Mouse (Mus musculus): ENCODE data around the gene Nckap5. TPM values are rescaled to one million over a fixed set of nuclear protein-coding genes. Genes with fewer than 3 reads are reported as not detected.

Nckap5 gene
- polyA plus RNA-seq, 1 experiment = 0.09 TPM

- H3K27me3 ChIP-seq (ENCODE audit: control insufficient read depth, insufficient read depth, low read length, poor library complexity, severe bottlenecking) = no peaks in the 10 kb centered on the region
- H3K9me3 ChIP-seq (replicated peaks; ENCODE audit: control insufficient read depth, insufficient read depth, low read length, poor library complexity, severe bottlenecking) = no peaks in the 10 kb centered on the region
- no peak for TF ChIP-seq POLR2A (IDR thresholded peaks at IDR 0.05; ENCODE audit: insufficient read depth, low read length)
- TF ChIP-seq EP300 (IDR thresholded peaks at IDR 0.05; ENCODE audit: insufficient read depth, low read depth, low read length) = no peak
- no peak for TF ChIP-seq CTCF (IDR thresholded peaks at IDR 0.05; ENCODE audit: low read depth, low read length)
- H3K36me3 ChIP-seq (ENCODE audit: control insufficient read depth, insufficient read depth, low read length, poor library complexity, severe bottlenecking) = no peaks in the 10 kb centered on the region
- H3K27ac ChIP-seq (ENCODE audit: insufficient read depth, low read length) = no peak overlapping the region
- H3K4me3 ChIP-seq (ENCODE audit: low read depth, low read length) = no peak overlapping the region
- H3K4me1 ChIP-seq (ENCODE audit: control insufficient read depth, insufficient read depth, low read length) = no peaks in the 10 kb centered on the region
- H3K9ac ChIP-seq (ENCODE audit: low read depth, poor library complexity, severe bottlenecking) = no peak overlapping the region
Measured at GRCm38 (mm10) chr1:126317345-126317744, 513.3 kb downstream of the Nckap5 start.

- no peaks in the 10 kb centered on the region for H3K4me1 ChIP-seq (ENCODE audit: control insufficient read depth, insufficient read depth, low read length)
- TF ChIP-seq CTCF (IDR thresholded peaks at IDR 0.05; ENCODE audit: low read depth, low read length) = no peak
- TF ChIP-seq EP300 (IDR thresholded peaks at IDR 0.05; ENCODE audit: insufficient read depth, low read depth, low read length) = no peak
- no peak for TF ChIP-seq POLR2A (IDR thresholded peaks at IDR 0.05; ENCODE audit: insufficient read depth, low read length)
- no peak overlapping the region for H3K4me3 ChIP-seq (ENCODE audit: low read depth, low read length)
- H3K27ac ChIP-seq (ENCODE audit: insufficient read depth, low read length) = no peak overlapping the region
- no peaks in the 10 kb centered on the region for H3K9me3 ChIP-seq (replicated peaks; ENCODE audit: control insufficient read depth, insufficient read depth, low read length, poor library complexity, severe bottlenecking)
- H3K27me3 ChIP-seq (ENCODE audit: control insufficient read depth, insufficient read depth, low read length, poor library complexity, severe bottlenecking) = no peaks in the 10 kb centered on the region
- no peak overlapping the region for H3K9ac ChIP-seq (ENCODE audit: low read depth, poor library complexity, severe bottlenecking)
- H3K36me3 ChIP-seq (ENCODE audit: control insufficient read depth, insufficient read depth, low read length, poor library complexity, severe bottlenecking) = no peaks in the 10 kb centered on the region
Measured at GRCm38 (mm10) chr1:126316866-126317265, 513.7 kb downstream of the Nckap5 start.

- H3K36me3 ChIP-seq (ENCODE audit: control insufficient read depth, insufficient read depth, low read length, poor library complexity, severe bottlenecking) = no peaks in the 10 kb centered on the region
Measured at GRCm38 (mm10) chr1:126301129-126301528, 529.5 kb downstream of the Nckap5 start.

GRCm38 (mm10) chr1:126264931-126265330 lies 565.7 kb downstream of the Nckap5 start:
- H3K4me3 ChIP-seq (ENCODE audit: low read depth, low read length) = no peak overlapping the region
- TF ChIP-seq EP300 (IDR thresholded peaks at IDR 0.05; ENCODE audit: insufficient read depth, low read depth, low read length) = no peak
- no peak for TF ChIP-seq CTCF (IDR thresholded peaks at IDR 0.05; ENCODE audit: low read depth, low read length)
- no peak for TF ChIP-seq POLR2A (IDR thresholded peaks at IDR 0.05; ENCODE audit: insufficient read depth, low read length)
- H3K27me3 ChIP-seq (ENCODE audit: control insufficient read depth, insufficient read depth, low read length, poor library complexity, severe bottlenecking) = no peaks in the 10 kb centered on the region
- H3K9me3 ChIP-seq (replicated peaks; ENCODE audit: control insufficient read depth, insufficient read depth, low read length, poor library complexity, severe bottlenecking) = no peaks in the 10 kb centered on the region
- no peaks in the 10 kb centered on the region for H3K4me1 ChIP-seq (ENCODE audit: control insufficient read depth, insufficient read depth, low read length)
- no peak overlapping the region for H3K9ac ChIP-seq (ENCODE audit: low read depth, poor library complexity, severe bottlenecking)
- no peaks in the 10 kb centered on the region for H3K36me3 ChIP-seq (ENCODE audit: control insufficient read depth, insufficient read depth, low read length, poor library complexity, severe bottlenecking)
- H3K27ac ChIP-seq (ENCODE audit: insufficient read depth, low read length) = no peak overlapping the region

More at GRCm38 (mm10) chr1:126301129-126301528, 529.5 kb downstream of the Nckap5 start:
- H3K9me3 ChIP-seq (replicated peaks; ENCODE audit: control insufficient read depth, insufficient read depth, low read length, poor library complexity, severe bottlenecking) = no peaks in the 10 kb centered on the region
- TF ChIP-seq CTCF (IDR thresholded peaks at IDR 0.05; ENCODE audit: low read depth, low read length) (no peak), POLR2A (IDR thresholded peaks at IDR 0.05; ENCODE audit: insufficient read depth, low read length) (no peak), EP300 (IDR thresholded peaks at IDR 0.05; ENCODE audit: insufficient read depth, low read depth, low read length) (no peak)
- no peak overlapping the region for H3K27ac ChIP-seq (ENCODE audit: insufficient read depth, low read length)
- no peaks in the 10 kb centered on the region for H3K4me1 ChIP-seq (ENCODE audit: control insufficient read depth, insufficient read depth, low read length)
- H3K4me3 ChIP-seq (ENCODE audit: low read depth, low read length) = no peak overlapping the region
- H3K27me3 ChIP-seq (ENCODE audit: control insufficient read depth, insufficient read depth, low read length, poor library complexity, severe bottlenecking) = no peaks in the 10 kb centered on the region
- no peak overlapping the region for H3K9ac ChIP-seq (ENCODE audit: low read depth, poor library complexity, severe bottlenecking)

GRCm38 (mm10) chr1:126254364-126254763 lies 576.2 kb downstream of the Nckap5 start:
- Histone ChIP-seq H3K36me3 (ENCODE audit: control insufficient read depth, insufficient read depth, low read length, poor library complexity, severe bottlenecking) (no peaks in the 10 kb centered on the region), H3K4me3 (ENCODE audit: low read depth, low read length) (no peak overlapping the region), H3K9me3 (replicated peaks; ENCODE audit: control insufficient read depth, insufficient read depth, low read length, poor library complexity, severe bottlenecking) (no peaks in the 10 kb centered on the region), H3K27ac (ENCODE audit: insufficient read depth, low read length) (no peak overlapping the region), H3K9ac (ENCODE audit: low read depth, poor library complexity, severe bottlenecking) (no peak overlapping the region), H3K4me1 (ENCODE audit: control insufficient read depth, insufficient read depth, low read length) (no peaks in the 10 kb centered on the region), H3K27me3 (ENCODE audit: control insufficient read depth, insufficient read depth, low read length, poor library complexity, severe bottlenecking) (no peaks in the 10 kb centered on the region)
- no peak for TF ChIP-seq POLR2A (IDR thresholded peaks at IDR 0.05; ENCODE audit: insufficient read depth, low read length)
- no peak for TF ChIP-seq EP300 (IDR thresholded peaks at IDR 0.05; ENCODE audit: insufficient read depth, low read depth, low read length)
- TF ChIP-seq CTCF (IDR thresholded peaks at IDR 0.05; ENCODE audit: low read depth, low read length) = no peak

- no peak for TF ChIP-seq EP300 (IDR thresholded peaks at IDR 0.05; ENCODE audit: insufficient read depth, low read depth, low read length)
- no peak for TF ChIP-seq POLR2A (IDR thresholded peaks at IDR 0.05; ENCODE audit: insufficient read depth, low read length)
- TF ChIP-seq CTCF (IDR thresholded peaks at IDR 0.05; ENCODE audit: low read depth, low read length) = no peak
- Histone ChIP-seq H3K4me1 (ENCODE audit: control insufficient read depth, insufficient read depth, low read length) (no peaks in the 10 kb centered on the region), H3K4me3 (ENCODE audit: low read depth, low read length) (no peak overlapping the region), H3K27me3 (ENCODE audit: control insufficient read depth, insufficient read depth, low read length, poor library complexity, severe bottlenecking) (no peaks in the 10 kb centered on the region), H3K36me3 (ENCODE audit: control insufficient read depth, insufficient read depth, low read length, poor library complexity, severe bottlenecking) (no peaks in the 10 kb centered on the region), H3K27ac (ENCODE audit: insufficient read depth, low read length) (no peak overlapping the region), H3K9ac (ENCODE audit: low read depth, poor library complexity, severe bottlenecking) (no peak overlapping the region), H3K9me3 (replicated peaks; ENCODE audit: control insufficient read depth, insufficient read depth, low read length, poor library complexity, severe bottlenecking) (no peaks in the 10 kb centered on the region)
Measured at GRCm38 (mm10) chr1:126253934-126254333, 576.7 kb downstream of the Nckap5 start.

Measured in ES-Bruce4 (cell line).